ENCODE assay signal across 8 mouse cellular contexts in the genomic region with DNA sequence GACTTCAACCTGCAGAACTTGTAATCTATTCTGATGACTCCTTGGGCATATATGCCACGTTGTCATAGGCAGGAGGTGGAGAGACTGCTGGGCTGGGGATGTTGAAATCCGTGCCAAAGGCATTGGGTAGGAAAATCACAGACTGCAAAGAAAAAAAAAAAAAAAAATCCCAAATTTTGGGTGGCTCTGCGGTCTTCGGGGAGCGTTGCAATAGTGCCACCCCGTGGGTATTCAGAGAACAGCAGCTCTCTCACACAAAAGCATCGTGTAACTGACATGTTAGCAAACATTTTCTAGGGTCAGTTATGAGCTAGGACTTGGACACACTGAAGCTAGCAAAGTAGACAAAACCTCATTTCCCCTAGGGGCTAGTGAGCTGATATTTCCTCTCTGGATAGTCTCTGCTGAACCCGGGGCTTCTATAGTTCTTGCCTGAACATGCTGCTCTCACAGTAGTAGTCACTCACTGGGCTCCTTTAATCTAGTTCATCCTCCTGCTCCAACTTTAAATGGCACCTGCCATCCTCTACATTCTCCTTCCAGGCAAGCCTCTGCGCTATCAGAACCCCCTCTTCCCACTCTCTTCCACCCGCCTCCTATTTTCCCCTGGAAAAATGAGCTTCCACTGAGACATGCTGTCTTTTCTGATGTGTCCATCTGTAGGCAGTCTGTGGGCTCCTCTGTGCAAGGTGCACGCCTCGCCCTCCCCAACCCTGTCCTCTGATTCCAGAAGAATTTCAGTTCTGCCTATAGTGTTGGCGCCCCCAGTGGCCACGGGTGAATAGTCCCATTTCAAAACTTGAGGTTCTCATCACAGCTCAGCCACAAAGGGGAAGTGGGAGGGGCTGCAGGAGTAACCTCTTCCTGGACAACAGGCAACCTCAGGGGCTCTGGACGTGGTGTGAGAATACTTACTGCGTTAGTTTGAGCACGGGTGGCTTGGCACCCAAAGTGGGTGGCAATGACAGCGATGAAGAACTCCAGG. TPM values are rescaled to one million over a fixed set of nuclear protein-coding genes. Genes with fewer than 3 reads are reported as not detected.
DNase-seq lines count a peak whose midpoint lies in the region; ATAC-seq and TF ChIP-seq lines count a peak whose summit lies in the region.

No protein-coding gene starts in this region.

- in situ Hi-C loops in Patski (cut with MboI; ENCODE audit: low pct_unique_long_range_greater_than_20kb), result no loop called here

- H3K4me3 ChIP-seq in hindbrain, embryonic 15.5 days, result no peak overlapping the region

- CTCF ChIA-PET in Patski (lab: Charles Lee), result interaction anchor here (0.7 to 2.2 kb wide), 18 partner anchors 9 to 475 kb away, joined by 3 to 15 read pairs (median 4); no protein-coding TSS in a partner anchor

- H3K9ac ChIP-seq in hindbrain, embryonic 15.5 days, result no peak overlapping the region

- peak; percentile 74 for ATAC-seq in Patski
- ATAC-seq in hindbrain, embryonic 15.5 days (ENCODE audit: low FRiP score, low read depth), result peak; percentile 63; the same call in 1 of the 2 replicates

- POLR2A ChIA-PET in Patski (lab: Charles Lee), result interaction anchor here (0.7 kb wide), 1 partner anchor 334 kb away, joined by 4 read pairs; no protein-coding TSS in a partner anchor

- DNase-seq in Patski (ENCODE audit: low read depth, low spot score), result no peak
- peak; percentile 76 to 88 for DNase-seq in cerebellum, postnatal 25 days
- peak; percentile 75 for DNase-seq in gastrocnemius, adult 18-20 months (ENCODE audit: low spot score)
- DNase-seq in layer of hippocampus, postnatal 36 days, result peak; percentile 54 to 60
- peak; percentile 88 for DNase-seq in lung, postnatal 25 days (ENCODE audit: low spot score)
- DNase-seq in ovary, postnatal 36 days (ENCODE audit: low spot score), result peak; percentile 73
- DNase-seq in thymus, postnatal 14 days, result peak; percentile 94

- peak; percentile 85 for TF ChIP-seq CTCF in Patski (IDR thresholded peaks at IDR 0.05)

- WGBS in hindbrain, embryonic 15.5 days, result 14% methylated on average over 18 of the region's 18 CpGs

- H3K27me3 ChIP-seq in Patski, result no peaks in the 10 kb centered on the region
- H3K27me3 ChIP-seq in hindbrain, embryonic 15.5 days, result no peaks in the 10 kb centered on the region

- H3K4me2 ChIP-seq in hindbrain, embryonic 15.5 days, result peak overlapping the region; percentile 28

- H3K9me3 ChIP-seq in hindbrain, embryonic 15.5 days, result no peaks in the 10 kb centered on the region

- peaks cover 6% of the 10 kb centered on the region; the same call in 1 of the 2 replicates for H3K4me1 ChIP-seq in hindbrain, embryonic 15.5 days (replicated peaks)

- no peaks in the 10 kb centered on the region for H3K36me3 ChIP-seq in hindbrain, embryonic 15.5 days

- no peak overlapping the region for H3K27ac ChIP-seq in hindbrain, embryonic 15.5 days (replicated peaks)

RNA-seq across cellular contexts. Expression of a gene that starts 5.0 kb away (rescaled TPM):
- not detected for polyA plus RNA-seq in Patski (2021)
- not detected for total RNA-seq in gastrocnemius, adult 18-20 months (2021)
- not detected in 2 replicates for polyA plus RNA-seq in hindbrain, embryonic 15.5 days (2015; fragmentation: Nextera tagmentation; extraction: Ambion mirVana)
- not detected for total RNA-seq in layer of hippocampus, postnatal 36 days (2021)

RNA-seq across cellular contexts. Expression of a gene that starts 13.6 kb away (rescaled TPM):
- not detected for polyA plus RNA-seq in Patski (2021)
- total RNA-seq in gastrocnemius, adult 18-20 months (2021), result not detected
- polyA plus RNA-seq in hindbrain, embryonic 15.5 days (2015; fragmentation: Nextera tagmentation; extraction: Ambion mirVana), result 0.17 TPM in 1 of 2 replicates, not detected in the other
- not detected for total RNA-seq in layer of hippocampus, postnatal 36 days (2021)

RNA-seq across cellular contexts. Expression of a gene that starts 30.4 kb away (rescaled TPM):
- 21.1 TPM for polyA plus RNA-seq in Patski (2021)
- 10 to 100 TPM; 12.6 to 14.5 TPM for total RNA-seq in gastrocnemius, adult 18-20 months (2021)
- polyA plus RNA-seq in hindbrain, embryonic 15.5 days (2015; fragmentation: Nextera tagmentation; extraction: Ambion mirVana), result 14.6 and 14.9 TPM in 2 replicates
- 1 to 10 TPM; 8.3 to 8.8 TPM for total RNA-seq in layer of hippocampus, postnatal 36 days (2021)

RNA-seq across cellular contexts. Expression of a gene that starts 38.4 kb away (rescaled TPM):
- polyA plus RNA-seq in Patski (2021), result not detected
- total RNA-seq in gastrocnemius, adult 18-20 months (2021), result not detected
- not detected in 2 replicates for polyA plus RNA-seq in hindbrain, embryonic 15.5 days (2015; fragmentation: Nextera tagmentation; extraction: Ambion mirVana)
- total RNA-seq in layer of hippocampus, postnatal 36 days (2021), result not detected

RNA-seq across cellular contexts. Expression of a gene that starts 42.5 kb away (rescaled TPM):
- polyA plus RNA-seq in Patski (2021), result 0.21 TPM
- total RNA-seq in gastrocnemius, adult 18-20 months (2021), result not detected
- 0.08 and 0.09 TPM in 2 replicates for polyA plus RNA-seq in hindbrain, embryonic 15.5 days (2015; fragmentation: Nextera tagmentation; extraction: Ambion mirVana)
- total RNA-seq in layer of hippocampus, postnatal 36 days (2021), result under 1 TPM; 0.20 to 0.28 TPM
